Mouse (Mus musculus) ES-CJ7 (cell line): ENCODE measurements around the gene Adamts17.

ENCODE experiments used
- DNase-seq: peaks from one replicate; pipeline ENCODE4 v3.0.0; 2011; ENCODE audit warnings: low read depth, low spot score

The Adamts17 gene

GRCm38 (mm10) chr7:67032616-67033015 is 193.1 kb downstream of the Adamts17 start:
- DNase-seq, result no peak

GRCm38 (mm10) chr7:67034369-67034768 is 194.8 kb downstream of the Adamts17 start:
- no peak for DNase-seq

GRCm38 (mm10) chr7:67035246-67035645 is 195.7 kb downstream of the Adamts17 start:
- no peak for DNase-seq

DNA sequence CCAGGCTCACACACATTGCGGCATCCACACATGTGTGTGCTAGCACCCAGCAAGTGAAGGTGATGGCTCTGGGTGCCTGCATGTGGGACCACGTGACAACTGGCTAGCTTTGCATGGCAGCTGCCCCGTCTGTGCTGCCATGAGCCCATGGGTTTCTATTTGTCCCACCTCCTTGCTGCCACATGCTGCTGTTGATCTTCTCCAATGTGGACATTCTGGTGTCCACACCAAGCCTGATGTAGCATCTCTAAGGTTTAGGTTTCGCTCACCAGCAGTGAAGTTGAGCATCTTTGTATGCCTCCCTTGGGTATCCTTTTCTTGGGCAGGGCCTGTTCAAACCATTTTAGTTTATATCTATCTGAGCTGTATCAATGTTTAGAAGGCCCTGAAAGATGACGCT is 196.1 kb downstream of the Adamts17 start:
- DNase-seq, result no peak

DNA sequence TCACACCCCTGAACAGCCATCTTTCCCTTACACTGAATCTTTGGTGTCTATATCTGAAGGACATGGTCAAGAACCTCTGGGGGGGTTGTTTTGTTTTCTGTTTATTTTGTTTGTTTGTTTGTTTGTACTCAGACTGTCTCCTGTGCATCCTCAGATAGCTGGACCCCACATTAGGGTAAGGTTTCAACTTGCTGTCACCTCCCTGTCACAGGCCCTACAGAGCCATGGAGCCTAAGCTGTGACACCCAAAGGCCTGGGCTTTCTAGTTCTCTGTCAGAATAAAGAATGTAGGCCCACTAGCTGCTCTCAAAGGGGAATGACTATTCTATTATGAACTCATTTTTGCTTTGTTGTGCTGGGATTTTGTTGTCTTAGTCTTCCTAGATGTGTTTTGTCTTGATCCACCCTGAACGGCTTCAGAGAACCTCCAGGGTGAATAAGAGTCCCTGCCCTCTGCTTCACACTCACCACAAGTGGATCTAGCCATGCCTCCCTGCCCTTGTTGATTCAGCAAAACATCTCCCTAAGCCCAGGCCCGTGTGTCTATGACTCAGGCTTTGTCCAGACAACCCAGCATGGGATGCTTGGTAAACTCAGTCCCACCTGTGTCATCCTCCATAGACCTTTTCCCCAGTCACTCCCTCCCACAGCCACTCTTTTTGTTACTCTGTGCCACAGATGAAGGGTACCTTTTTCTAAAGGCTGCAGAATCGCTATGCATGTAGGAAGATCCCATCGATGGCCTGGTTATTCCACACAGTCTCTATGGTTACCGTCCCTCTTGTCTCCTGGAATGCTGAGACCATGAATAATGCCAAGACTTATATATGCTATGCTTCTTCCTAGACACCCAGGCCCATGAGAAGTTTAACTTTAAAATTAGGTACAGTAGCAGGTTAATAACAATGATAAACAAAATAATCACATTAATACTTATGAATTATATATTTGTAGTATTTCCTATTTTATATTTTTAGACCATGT is 197.3 kb downstream of the Adamts17 start:
- DNase-seq, result no peak

- no peak for DNase-seq
These were observed 198.4 kb downstream of the Adamts17 start for GRCm38 (mm10) chr7:67037726-67038520.

DNA sequence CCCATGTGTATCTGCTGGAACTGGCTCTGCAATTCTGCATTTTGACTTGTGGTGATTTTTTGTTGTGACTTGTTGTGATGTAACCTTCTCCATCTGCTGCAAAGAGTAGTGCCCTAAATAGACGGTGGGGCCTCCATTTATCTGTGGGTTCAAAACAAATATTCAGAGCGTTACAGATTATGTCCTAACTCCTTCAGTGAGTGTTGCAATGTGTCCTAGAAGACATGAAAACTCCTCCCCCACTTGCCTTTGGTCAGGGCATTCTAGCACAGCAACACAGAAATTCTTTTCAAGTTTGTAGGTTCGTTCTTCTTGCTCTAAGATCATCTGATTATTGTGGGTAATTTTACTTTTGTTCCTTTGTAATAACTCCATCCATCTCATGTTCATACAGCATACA is 199.6 kb downstream of the Adamts17 start:
- no peak for DNase-seq

GRCm38 (mm10) chr7:67039861-67040260 is 200.3 kb downstream of the Adamts17 start:
- no peak for DNase-seq

GRCm38 (mm10) chr7:67041685-67042084 is 202.2 kb downstream of the Adamts17 start:
- no peak for DNase-seq

DNA sequence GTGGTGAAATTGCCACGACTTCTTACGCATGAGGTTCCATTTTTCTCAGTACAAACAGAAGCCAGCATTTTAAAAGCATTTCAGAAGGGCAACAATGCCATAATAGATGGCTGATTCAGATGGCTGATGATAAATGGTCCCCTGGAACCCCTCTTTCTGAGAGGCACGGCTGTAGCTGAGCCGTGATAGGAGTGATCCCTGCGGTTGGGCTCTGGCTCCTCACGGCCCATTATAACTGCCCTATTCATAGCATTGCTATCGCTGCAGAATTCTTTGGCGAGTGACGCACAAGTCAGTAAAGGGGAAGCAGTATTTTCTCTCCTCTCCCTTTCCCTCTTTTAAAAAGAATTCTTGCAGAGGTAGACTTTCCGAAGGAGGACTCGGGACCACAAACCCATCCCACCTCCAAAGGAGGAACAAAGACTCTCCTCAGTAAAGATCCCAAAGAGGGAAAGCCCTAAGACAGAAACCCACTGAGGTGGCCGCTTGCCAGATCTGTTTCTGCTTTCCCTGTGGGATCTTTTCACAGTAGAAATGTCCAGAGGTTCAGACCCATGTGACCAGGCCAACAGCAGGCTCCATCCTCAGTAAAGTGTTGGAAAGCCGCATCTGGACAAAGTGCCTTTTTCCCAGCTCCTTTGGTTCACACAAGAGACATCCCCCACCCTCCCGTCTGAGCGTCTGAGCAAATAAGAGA is 204.7 kb downstream of the Adamts17 start:
- DNase-seq, result no peak

DNA sequence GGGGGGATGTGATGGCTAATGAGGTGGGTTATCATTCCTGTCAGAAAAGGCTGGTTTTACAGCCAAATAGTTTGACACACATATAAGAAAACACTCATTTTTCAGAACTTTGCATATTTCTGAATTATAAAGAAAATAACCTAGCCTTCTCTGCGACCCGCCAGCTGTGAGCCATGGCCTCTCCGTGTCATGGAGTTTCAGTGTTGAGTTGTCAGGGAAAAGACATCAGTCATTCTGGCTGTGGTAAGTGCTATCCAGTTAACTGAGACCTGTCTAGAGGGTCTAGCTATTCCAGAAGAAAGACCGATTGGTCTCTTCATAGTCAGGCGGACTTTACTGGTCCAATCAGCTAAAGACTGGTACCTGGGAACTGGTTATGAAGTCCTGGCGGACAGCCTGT is 205.7 kb downstream of the Adamts17 start:
- DNase-seq, result no peak

- no peak for DNase-seq
These were observed 209.7 kb downstream of the Adamts17 start for GRCm38 (mm10) chr7:67049206-67049605.

DNA sequence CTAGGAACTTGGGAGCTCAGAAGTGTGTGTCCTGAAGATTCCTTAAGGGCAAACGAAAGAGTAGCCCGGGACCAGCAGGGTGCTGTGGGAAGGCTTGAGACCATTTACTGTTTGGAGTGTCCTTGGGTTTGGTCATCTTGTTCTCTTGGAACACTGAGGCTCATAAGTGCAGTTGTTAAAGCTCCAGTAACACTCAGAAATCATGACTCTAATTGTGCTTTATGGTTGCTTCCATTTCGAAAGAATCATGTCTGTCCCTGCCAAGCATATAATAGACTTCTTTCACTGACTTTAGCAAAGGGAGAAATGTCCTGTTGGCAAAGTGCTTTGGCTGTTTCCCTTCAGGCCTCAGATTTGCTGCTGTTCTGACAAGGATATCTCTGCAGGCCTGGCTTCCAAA is 210.9 kb downstream of the Adamts17 start:
- DNase-seq, result no peak

DNA sequence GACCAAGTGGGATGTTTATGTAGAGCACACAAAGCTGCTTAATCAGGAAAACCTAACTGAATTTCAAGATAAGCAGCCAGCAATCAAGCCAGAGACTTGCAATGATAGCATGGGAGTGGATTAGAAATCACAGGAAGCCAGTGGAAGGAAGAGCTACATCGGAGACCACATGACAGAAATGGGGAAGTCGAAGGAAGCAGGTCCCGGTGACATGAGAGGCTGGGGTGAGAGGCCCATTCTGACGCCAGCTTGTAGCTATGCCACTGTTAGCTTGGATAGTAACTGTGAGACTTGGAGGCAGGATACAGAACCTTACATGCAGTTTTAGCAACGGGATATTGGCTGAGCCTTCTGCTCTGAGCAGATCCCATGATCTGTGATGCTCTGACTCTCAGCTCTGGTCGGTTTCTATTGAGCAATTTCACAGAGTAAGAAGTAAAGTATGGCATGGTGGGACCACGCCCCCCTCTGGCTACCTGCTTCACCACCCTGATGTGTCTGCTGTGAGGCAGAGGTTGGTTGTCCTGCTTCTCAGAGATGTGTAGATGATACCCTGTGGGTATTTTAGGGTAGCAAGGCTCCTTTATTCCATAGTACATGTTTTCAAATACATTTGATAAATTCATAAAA is 211.7 kb downstream of the Adamts17 start:
- DNase-seq, result no peak

DNA sequence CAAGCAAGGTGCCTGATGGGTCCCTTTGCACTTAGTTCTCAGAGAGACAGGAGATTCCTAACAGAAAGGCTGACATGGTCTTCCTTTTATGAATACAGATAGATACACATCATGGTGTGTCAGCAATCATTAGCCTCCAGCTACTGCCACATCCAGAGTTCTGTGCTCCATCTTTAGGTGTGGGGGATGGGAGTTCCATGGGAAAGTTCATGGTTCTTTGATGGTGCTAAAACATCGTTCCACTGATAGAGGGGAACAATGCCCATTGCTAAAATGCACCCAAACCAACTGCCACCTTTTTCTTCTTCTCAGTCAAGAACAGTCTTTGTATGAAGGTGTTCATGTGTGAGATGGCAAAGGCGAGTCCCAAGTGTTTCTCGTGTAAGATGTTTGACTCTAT is 215.3 kb downstream of the Adamts17 start:
- no peak for DNase-seq

- no peak for DNase-seq
These were observed 216.0 kb downstream of the Adamts17 start for GRCm38 (mm10) chr7:67055510-67055909.

- peak; percentile 67 for DNase-seq
These were observed 222.2 kb downstream of the Adamts17 start for GRCm38 (mm10) chr7:67061756-67062155.

GRCm38 (mm10) chr7:67062571-67062970 is 223.0 kb downstream of the Adamts17 start:
- no peak for DNase-seq

- no peak for DNase-seq
These were observed 225.2 kb downstream of the Adamts17 start for GRCm38 (mm10) chr7:67064627-67065305.

DNA sequence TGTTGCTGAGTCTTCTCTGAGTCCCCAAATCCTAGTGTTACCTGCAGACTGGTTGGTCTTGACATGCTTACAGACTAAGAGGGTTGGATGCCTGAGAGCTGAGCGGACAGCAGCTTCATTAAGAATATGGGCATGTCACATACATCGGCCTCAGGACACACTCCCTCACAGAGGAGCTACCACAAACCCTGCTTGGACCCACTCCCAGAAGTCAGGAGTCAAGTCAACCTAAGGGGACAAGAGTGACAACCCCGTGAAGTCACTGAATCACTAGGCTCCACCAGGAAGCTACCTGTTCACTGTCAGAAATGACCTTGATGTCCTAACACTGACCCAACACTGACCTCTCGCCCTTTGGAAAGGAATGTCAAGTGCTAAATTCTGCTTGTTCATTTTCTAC is 226.1 kb downstream of the Adamts17 start:
- no peak for DNase-seq
